Mouse (Mus musculus) olfactory bulb, adult 2 months (tissue): ENCODE results near the gene Cd101.

Experiments used
- CTCF ChIP-seq: fragments of 200-500 bp; IDR thresholded peaks from 2 replicates; pipeline ENCODE4 v1.5.1; 2012; ENCODE audit warnings: low read depth, mild to moderate bottlenecking, low read length, moderate library complexity; ENCODE audit not compliant: insufficient read depth
- POLR2A ChIP-seq: fragments of 200-500 bp; IDR thresholded peaks from 2 replicates; pipeline ENCODE4 v1.6.1; 2012; ENCODE audit warnings: mild to moderate bottlenecking, low read depth, low read length, moderate library complexity; ENCODE audit not compliant: insufficient read depth

- TF ChIP-seq POLR2A = no peak
- TF ChIP-seq CTCF = peak; percentile 42; the same call in 1 of the 2 replicates
These were observed 30.4 kb downstream of the Cd101 start for GRCm38 (mm10) chr3:100998904-100999340.
